Mouse (Mus musculus): ENCODE measurements at regions not wholly inside any gene's neighbourhood (a gene's known extent, or its start where the extent isn't known, plus 50 kb on each side); places are given as distances from the start of the nearest gene placed in this dataset.

DNA sequence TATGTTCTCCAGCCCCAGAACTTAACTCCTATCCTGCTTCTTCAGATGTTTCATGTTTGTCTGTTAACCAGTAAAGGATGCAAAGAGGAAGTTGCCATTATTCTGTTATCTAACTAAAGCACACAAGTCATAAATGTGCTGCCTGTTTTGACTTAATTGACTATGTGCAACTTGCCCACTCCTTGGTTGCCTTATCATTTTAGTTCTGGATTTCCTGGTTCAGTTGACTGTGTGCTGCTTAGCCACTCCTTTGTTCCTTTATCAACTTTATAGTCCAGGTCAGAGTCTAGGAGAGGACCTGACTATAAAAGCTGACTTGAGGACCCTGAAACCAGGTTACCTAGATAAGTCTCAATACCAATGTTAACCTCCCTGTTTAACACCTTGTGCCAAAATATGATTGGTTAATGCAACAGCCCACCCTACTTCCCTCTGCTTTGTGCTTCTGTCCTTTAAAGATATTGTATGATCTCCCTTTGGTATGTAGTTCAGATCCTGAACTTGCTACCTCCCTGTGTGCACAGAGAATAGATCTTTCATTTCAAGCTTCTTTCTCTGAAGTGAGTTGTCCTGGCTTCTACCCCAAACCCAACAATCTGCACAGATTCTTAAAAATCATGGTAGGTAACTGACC, 721.2 kb upstream of the Lcorl start:
- TF ChIP-seq CTCF (IDR thresholded peaks at IDR 0.05; ENCODE audit: low read depth), result no peak
- TF ChIP-seq EP300 (optimal IDR thresholded peaks at IDR 0.05), result no peak
